8 mouse cellular contexts compared by ENCODE assay signal in the genomic region with DNA sequence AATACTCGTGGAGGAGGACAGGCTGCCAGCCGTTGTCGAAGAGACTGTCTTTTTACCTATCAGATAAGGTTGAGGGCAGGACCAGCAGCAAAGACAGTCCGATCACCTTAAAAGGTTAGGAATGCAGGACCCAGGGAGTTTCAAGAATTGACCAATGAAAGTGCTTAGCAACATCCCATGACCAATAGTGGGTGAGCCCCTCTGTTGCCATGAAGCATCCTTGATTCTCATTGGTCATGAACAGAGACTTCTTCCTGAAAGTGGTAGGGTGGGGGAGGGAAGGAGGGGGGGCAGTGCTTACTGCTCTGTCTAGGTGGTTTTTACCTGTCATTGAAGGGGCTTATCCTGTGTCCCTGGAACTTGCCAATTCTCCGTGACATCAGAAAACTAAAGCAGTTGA.
A peak's percentile ranks its signal among the peaks of the same experiment; 100 is the strongest.
DNase-seq lines count a peak whose midpoint lies in the region; ATAC-seq and TF ChIP-seq lines count a peak whose summit lies in the region.
"Had no signal": no experiment of that assay in that cellular context is flagged by ENCODE, and none has a peak within 500 bp of the region (broad histone marks: within the 10 kb centered on the region; RNA-seq: fewer than 3 reads in every experiment).

No protein-coding gene starts in this region.

- no peak overlapping the region for H3K4me3 ChIP-seq in lung, embryonic 15.5 days
- H3K4me3 ChIP-seq in neural tube, embryonic 15.5 days (replicated peaks), result no peak overlapping the region
- H3K4me3 ChIP-seq: neural tube, embryonic 12.5 days had no signal

- peak; percentile 65 for ATAC-seq in lung, embryonic 15.5 days (ENCODE audit: borderline replicate concordance, extremely low read depth, low FRiP score, low TSS enrichment)
- peak; percentile 62 to 75 for ATAC-seq in hematopoietic stem cell, adult 5-6 weeks (replicated peaks in 1 of 2; ENCODE audit: insufficient read depth in 1 of 2, low FRiP score in 2 of 2, low TSS enrichment in 1 of 2, low read depth in 1 of 2, poor library complexity in 2 of 2, severe bottlenecking in 2 of 2)
- ATAC-seq in neural tube, embryonic 15.5 days (ENCODE audit: low FRiP score), result peak; percentile 88

- H3K27me3 ChIP-seq in lung, embryonic 15.5 days, result 0 out of 2 replicates have a peak, but pooled peaks cover 3% of the 10 kb centered on the region
- H3K27me3 ChIP-seq in neural tube, embryonic 15.5 days (replicated peaks), result peaks cover 21% of the 10 kb centered on the region
- H3K27me3 ChIP-seq: neural tube, embryonic 12.5 days had no signal

- H3K27ac ChIP-seq in lung, embryonic 15.5 days, result peak overlapping the region; percentile 41; the same call in 1 of the 2 replicates
- peak overlapping the region; percentile 56 for H3K27ac ChIP-seq in neural tube, embryonic 15.5 days (replicated peaks)
- H3K27ac ChIP-seq: neural tube, embryonic 12.5 days had no signal

- H3K9me3 ChIP-seq in lung, embryonic 15.5 days, result no peaks in the 10 kb centered on the region
- H3K9me3 ChIP-seq in neural tube, embryonic 15.5 days (replicated peaks), result no peaks in the 10 kb centered on the region
- H3K9me3 ChIP-seq: neural tube, embryonic 12.5 days had no signal

- WGBS in lung, embryonic 15.5 days, result 41% methylated on average over 5 of the region's 5 CpGs
- 31% methylated on average over 5 of the region's 5 CpGs for WGBS in neural tube, embryonic 15.5 days

- no peak for TF ChIP-seq POLR2A in brain, embryonic 14.5 days (IDR thresholded peaks at IDR 0.05; ENCODE audit: borderline replicate concordance, extremely low read depth, insufficient read depth, insufficient read length, poor library complexity, severe bottlenecking)

- 0 out of 2 replicates have a peak, but pooled peaks cover 3% of the 10 kb centered on the region for H3K4me1 ChIP-seq in lung, embryonic 15.5 days
- peaks cover 5% of the 10 kb centered on the region; the same call in 1 of the 2 replicates for H3K4me1 ChIP-seq in neural tube, embryonic 15.5 days
- H3K4me1 ChIP-seq: neural tube, embryonic 12.5 days had no signal

- H3K36me3 ChIP-seq in lung, embryonic 15.5 days, result no peaks in the 10 kb centered on the region
- no peaks in the 10 kb centered on the region for H3K36me3 ChIP-seq in neural tube, embryonic 15.5 days
- H3K36me3 ChIP-seq: neural tube, embryonic 12.5 days had no signal

- H3K4me2 ChIP-seq in lung, embryonic 15.5 days, result no peak overlapping the region
- peak overlapping the region; percentile 19; the same call in 1 of the 2 replicates for H3K4me2 ChIP-seq in neural tube, embryonic 15.5 days
- H3K4me2 ChIP-seq: neural tube, embryonic 12.5 days had no signal

- no peak overlapping the region for H3K9ac ChIP-seq in lung, embryonic 15.5 days
- no peak overlapping the region for H3K9ac ChIP-seq in neural tube, embryonic 15.5 days (replicated peaks)
- H3K9ac ChIP-seq: neural tube, embryonic 12.5 days had no signal

- DNase-seq in lung, adult 18-20 months, result no peak
- peak; percentile 63 for DNase-seq in brain, embryonic 14.5 days (ENCODE audit: low read depth)
- DNase-seq in frontal cortex, adult 2 months (ENCODE audit: extremely low spot score in 1 of 2, low spot score in 1 of 2), result no peak
- DNase-seq in adrenal gland, adult 8-10 months, result no peak

- no peak for TF ChIP-seq CTCF in brain, embryonic 14.5 days (IDR thresholded peaks at IDR 0.05; ENCODE audit: borderline replicate concordance, extremely low read depth, insufficient read depth, insufficient read length)
